Mouse (Mus musculus) right cerebral cortex, postnatal 4 days (tissue): Measurements from ENCODE around the gene Ppfia1.
A peak's percentile ranks its signal among the peaks of the same experiment; 100 is the strongest.

Experiments
- DNase-seq: peaks from one replicate; pipeline ENCODE4 v3.0.0-alpha.2; 2022

The Ppfia1 gene

GRCm38 (mm10) chr7:144553237-144554122, at the start of gene Ppfia1:
Ppfia1 (minus strand) TSS chr7:144553729.
- DNase-seq, result peak; percentile 99

DNA sequence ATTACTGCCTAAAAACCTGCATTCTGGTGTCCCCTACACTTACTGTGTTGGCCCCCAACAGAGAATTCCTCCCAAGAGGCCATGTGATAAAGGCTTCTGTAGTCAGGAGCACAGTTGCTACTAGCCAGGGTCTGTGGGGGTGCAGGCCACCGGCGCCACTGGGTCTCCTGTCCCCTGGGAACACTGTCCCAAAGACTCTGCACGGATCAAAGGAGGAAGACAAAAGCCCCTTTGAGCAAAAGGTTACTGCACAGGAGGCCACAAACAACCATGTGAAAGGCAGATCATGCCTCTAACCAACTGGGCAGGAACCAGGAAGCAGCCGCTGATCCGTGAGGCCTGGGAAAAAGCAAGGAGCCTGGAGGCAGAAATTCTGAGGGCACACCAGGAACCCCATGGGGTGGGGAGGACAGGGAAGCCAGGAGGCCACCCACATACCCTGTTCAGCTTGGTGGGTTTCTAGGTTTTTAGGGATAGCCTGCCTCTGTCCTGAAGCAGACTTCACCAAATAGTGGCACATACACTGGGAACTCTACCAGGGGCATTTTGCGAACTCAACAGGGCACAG, 46.9 kb upstream of the Ppfia1 start:
- DNase-seq, result no peak

GRCm38 (mm10) chr7:144589508-144589907, 36.0 kb upstream of the Ppfia1 start:
- DNase-seq, result no peak

- DNase-seq, result peak; percentile 63
Observed at GRCm38 (mm10) chr7:144587291-144587690, 33.8 kb upstream of the Ppfia1 start.

GRCm38 (mm10) chr7:144585648-144586047, 32.1 kb upstream of the Ppfia1 start:
- DNase-seq, result peak; percentile 86

- peak; percentile 61 for DNase-seq
Observed at GRCm38 (mm10) chr7:144583619-144584018, 30.1 kb upstream of the Ppfia1 start.

GRCm38 (mm10) chr7:144582284-144582980, 28.9 kb upstream of the Ppfia1 start, which contains the start of gene Fadd:
Fadd (minus strand) TSS chr7:144582463.
- DNase-seq, result peak; percentile 94

GRCm38 (mm10) chr7:144581559-144582283, 28.2 kb upstream of the Ppfia1 start:
- peak; percentile 47 for DNase-seq

DNA sequence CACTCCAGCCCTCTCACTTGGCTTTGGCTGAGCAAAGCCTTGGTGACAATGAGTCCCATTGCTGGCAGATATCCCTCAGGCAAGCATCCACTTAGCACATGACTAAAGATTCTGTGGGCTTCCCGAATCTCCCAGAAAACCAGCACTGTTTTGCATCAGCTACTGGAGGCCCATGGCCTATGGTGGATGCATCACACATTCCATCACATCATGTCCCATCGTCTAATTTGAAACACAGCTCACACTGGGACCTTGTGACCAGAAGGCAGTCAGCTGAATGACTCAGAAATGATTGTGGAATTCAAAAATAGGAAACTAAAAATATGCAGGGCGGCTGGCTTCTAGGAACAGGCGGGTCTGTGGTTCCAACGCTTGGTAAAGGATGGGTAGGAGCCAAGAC, 24.3 kb upstream of the Ppfia1 start:
- DNase-seq, result no peak

DNA sequence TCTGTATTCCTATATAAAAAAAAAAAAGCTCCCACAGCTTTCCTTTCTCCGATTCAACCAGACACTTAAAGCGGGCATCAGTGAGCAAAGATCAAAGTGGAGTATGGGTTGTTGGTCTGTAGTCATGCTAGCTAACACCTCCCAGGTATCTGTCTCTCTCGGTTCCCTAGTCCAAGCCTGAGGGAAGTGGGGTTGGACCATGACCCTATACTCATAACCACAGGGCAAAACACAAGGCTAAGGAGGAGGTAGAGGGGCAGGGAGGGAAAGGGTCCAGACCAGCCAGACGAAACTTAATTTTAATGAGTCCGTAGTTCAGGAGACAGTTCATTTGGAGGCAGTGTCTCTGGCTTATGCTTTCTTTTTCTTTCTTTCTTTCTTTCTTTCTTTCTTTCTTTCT, 18.7 kb upstream of the Ppfia1 start:
- no peak for DNase-seq

GRCm38 (mm10) chr7:144571598-144571997, 18.1 kb upstream of the Ppfia1 start:
- no peak for DNase-seq

DNA sequence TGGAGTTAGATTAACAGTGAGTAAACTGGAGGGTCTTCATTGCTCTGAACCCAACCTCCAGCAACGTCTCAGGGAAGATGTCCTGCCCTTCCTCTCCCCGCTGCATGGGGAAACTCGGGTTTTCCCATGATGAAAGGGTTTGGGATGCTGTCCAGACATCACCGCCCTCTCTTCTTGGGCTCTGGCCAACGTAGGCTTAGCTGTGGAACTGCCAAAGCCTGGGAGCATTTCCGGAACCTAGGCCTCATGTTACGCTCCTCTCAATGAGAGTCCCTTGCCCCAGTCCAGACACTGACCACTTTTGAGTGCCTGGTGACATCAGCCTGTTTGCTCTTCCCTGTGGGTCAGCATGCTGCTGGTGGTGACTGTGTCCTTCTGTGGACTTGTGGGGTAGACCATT, 15.9 kb upstream of the Ppfia1 start:
- DNase-seq, result no peak

DNA sequence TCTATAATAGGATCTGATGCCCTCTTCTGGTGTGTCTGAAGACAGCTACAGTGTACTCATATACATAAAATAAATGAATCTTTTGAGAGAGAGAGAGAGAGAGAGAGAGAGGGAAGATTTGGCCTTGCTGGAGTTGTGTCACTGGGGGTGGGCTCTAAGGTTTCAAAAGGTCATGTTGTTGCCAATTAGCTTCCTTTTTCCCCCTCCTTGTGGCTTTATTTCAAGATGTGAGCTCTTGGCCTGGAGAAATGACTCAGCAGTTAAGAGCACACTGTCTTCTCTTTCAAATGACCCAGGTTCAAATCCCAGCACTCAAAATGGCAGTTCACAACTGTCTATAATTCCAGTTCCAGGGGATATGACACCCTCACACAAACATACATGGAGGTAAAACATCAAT, 14.6 kb upstream of the Ppfia1 start:
- no peak for DNase-seq

GRCm38 (mm10) chr7:144566921-144567682, 13.6 kb upstream of the Ppfia1 start:
- no peak for DNase-seq

- DNase-seq, result no peak
Observed at GRCm38 (mm10) chr7:144563456-144564155, 10.1 kb upstream of the Ppfia1 start.

DNA sequence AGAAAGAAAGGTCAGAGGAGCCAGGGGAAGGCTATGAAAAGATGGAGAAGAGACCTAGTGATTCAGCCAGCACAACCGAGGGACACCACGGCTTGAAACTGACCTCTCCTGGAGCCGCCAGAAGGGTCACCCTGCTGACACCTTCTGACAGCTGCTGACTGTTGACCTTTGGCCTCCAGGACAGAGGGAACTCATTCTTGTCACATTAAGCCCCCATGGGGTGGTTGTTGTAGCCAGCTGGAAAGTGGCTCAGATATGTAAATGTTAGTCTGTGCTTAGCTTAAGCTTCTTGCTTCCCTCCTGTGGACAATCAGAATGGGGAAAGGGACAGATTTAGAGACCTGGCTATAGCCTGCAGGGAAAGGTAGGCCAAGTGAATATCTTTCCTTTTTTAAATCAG, 8.5 kb upstream of the Ppfia1 start:
- DNase-seq, result no peak

DNA sequence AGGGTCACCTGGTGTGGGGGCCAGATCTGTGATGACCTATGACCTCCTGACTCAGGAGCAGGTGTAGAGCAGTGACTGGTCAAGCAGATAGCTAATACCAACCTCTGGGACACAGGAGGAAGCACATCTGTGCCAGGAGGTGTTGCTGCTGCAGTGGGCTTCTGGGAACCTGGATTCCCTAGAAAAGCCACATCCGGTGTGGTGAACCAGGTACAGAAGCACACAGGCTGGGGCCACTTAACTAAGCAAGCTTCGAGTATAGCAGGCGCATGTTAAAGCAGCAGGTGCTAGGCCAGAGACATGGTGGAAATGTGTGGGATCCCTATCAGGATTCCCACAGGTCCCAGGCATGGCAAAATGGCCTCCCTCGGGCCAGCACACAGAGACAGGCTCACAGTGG, 7.1 kb upstream of the Ppfia1 start:
- no peak for DNase-seq

DNA sequence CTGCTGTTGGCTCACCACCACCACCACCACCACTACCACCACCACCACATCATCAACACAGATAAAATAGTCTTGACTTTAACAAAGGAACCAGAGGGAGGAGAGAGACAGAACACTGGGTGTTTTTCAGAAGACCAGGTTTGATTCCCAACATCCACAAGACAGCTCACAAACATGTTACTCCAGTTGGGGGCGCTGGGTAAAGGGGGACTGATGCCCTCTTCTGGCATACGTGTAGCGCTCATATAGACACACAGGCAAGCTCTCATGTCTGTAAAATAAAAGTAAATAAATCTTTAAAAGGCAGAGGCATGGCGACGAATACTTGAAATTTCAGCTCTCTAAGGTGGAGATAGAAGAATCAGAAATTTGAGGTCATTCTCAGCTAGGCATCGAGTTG, 5.0 kb upstream of the Ppfia1 start:
- no peak for DNase-seq

DNA sequence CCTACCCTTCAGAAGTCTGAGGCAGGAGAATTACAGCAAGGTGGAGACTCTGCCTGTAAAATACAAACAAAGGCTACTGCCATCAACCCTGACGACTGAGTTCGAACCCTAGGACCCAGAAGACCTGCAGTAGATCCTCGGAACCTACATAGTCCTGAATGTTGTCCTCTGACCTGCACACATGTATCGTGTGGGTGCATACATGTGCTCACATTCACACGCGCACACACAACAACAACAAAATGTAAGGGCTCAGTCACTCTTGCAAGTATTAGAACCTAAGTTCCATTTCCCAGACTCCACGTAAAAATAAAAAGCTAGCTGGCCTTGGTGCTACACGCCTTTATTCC, 569 bp upstream of the Ppfia1 start:
- DNase-seq, result no peak

- DNase-seq, result no peak
Observed at GRCm38 (mm10) chr7:144552274-144552673, 1.3 kb downstream of the Ppfia1 start.

DNA sequence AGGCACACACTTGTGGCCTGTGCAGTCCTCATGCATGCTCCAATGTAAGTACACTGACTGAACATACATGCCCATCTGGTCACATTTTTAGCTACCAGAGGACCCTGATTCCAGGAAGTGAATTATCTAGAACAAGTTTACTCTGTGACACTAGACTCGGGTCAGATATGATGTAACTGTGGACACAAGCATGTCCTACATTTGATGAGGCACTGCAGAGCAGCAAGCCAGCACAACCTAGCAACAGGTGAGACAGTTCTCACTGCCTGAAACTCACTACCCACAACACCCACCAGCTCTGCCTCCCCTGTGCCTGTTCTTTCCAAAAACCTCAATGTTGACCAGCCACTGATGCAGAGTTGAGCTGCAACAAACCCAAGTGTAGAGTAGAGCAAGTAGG, 2.7 kb downstream of the Ppfia1 start:
- DNase-seq, result no peak
